Mouse (Mus musculus) neutrophil, adult 5-6 weeks (primary cell): ENCODE data around the gene Slc25a13. TPM values are rescaled to one million over a fixed set of nuclear protein-coding genes. Genes with fewer than 3 reads are reported as not detected.

Experiments
- ATAC-seq: fragments of 151-379, 151-347 bp; 2 replicates; pipeline ENCODE4 v1.8.0; 2017; ENCODE audit warnings: mild to moderate bottlenecking, moderate TSS enrichment; ENCODE audit not compliant: insufficient number of reproducible peaks, poor library complexity, low FRiP score, severe bottlenecking; ENCODE audit errors: extremely low read depth
- total RNA-seq: library from RNA; stranded (forward); fragments of 200-1000 nt; gene quantifications from 2 replicates; pipeline ENCODE4 v1.2.3, GENCODE M21; 2017

The Slc25a13 gene
- total RNA-seq, 1 experiment from 2014 or later = 1.6 TPM

DNA sequence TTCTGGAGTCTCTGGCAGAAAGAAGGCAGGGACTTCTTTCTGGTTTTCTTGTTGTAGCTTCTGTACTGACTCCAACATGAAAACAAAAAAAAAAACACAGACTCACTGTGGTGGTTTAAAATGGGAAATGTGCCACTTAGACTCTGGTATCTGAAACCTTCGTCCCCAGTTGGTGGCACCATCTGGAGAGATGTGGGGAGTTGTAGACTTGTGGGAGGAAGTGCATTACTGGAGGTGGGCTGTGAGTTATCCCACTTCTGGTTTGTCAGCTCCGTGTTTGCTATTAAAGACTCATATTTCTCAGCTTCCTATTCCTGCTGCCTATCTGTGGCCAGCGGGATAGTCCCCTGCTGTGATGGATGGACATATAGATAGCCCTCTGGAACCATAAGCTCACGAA lies 139.7 kb downstream of the Slc25a13 start:
- ATAC-seq = no peak

DNA sequence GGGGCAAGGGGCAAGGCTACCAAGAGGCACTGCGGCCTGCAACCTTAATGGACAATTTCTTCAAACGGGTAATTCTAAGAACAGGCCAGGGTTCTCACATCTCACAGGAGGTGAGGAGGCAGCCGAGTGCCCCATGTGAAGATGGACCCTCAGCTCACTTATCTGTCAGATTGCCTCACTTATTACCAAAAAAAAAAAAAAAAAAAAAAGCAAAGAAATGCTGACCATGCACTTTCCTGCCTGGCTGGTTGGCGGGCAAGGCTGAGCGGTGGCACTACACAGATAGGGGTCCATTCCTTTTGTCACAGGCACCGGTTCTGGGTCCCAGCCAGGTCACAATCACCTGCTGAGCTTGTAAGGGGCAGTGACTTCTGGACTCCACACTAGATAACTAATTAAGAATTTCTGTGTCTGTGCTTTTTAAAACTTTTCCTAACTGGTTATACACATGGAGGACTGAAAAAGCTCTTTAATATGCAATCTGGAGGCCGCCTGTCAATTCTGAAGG lies 141.0 kb downstream of the Slc25a13 start:
- ATAC-seq = no peak

DNA sequence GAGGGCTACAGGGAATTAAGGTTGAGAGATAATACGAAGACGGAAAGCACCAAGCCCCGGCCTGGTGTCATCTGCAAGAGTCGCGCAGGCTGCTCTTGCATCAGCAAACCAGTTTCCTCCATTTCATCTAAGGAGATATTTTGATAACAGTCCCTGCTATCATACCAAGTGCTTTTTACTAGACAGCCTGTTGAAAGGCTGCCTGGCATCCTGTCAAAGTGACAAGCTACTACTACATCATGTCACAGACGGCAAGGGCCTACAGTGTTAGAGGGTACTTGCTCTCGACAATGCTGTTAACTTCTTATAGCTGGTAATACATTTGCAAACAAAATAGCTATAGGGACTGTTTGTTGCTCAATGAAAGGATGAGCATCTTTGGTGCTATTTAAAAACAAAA lies 145.9 kb downstream of the Slc25a13 start:
- no peak for ATAC-seq

DNA sequence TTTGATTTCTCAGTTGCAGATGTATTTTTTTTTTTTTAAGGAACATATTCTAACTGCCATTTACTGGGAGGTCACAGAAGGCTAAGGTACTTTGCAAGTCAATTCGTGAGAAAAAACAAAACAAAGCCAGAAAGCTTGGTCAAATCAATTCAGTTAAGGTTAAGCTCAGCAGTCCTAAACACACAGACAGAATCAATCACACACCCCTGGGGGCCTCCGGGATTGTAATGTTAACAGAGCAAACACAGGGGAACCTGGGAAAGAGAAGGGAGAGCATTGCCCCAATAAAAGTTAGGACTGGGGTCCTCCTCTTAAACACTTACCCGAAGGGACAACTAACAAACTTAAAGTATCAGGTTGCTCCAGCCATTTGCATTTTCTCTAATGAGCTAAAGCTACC lies 147.0 kb downstream of the Slc25a13 start:
- no peak for ATAC-seq

DNA sequence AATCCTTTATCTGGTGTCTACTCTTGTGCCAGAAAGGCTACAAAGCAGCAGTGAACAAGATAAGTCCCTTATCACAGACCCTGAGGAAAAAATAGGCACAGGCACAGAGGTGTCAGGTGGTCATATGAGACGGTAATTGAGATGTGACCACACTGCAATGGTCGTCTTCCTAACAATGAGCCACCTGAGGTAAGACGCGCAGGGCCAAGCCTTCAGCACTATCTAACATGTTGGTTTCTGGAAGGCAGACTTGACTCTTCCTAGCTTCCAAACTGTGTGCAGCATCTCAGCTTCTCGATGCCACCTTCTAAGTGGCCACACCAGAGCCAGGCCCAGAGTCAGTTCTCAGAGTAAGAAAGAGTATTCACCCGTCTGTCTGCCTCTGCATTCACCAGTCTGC lies 149.8 kb downstream of the Slc25a13 start:
- ATAC-seq = no peak

DNA sequence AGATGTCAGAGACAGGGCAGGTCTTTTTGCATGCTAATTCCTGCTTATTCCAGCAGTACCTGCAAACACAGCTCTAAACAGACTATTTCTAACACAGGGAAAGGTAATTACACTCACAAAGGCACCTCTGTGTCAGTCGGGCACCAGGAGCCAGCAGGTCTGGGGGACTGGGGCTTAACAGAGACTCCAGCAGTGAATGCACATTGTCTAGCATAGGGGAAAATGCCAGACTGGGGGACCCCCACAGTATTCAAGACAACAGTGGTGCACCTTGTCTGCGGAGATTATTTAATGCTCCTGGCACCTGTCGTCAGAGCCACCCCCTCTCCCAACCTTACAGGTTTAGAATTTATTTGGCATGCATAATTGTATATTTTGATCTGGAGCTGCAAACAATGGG lies 158.4 kb downstream of the Slc25a13 start:
- no peak for ATAC-seq

DNA sequence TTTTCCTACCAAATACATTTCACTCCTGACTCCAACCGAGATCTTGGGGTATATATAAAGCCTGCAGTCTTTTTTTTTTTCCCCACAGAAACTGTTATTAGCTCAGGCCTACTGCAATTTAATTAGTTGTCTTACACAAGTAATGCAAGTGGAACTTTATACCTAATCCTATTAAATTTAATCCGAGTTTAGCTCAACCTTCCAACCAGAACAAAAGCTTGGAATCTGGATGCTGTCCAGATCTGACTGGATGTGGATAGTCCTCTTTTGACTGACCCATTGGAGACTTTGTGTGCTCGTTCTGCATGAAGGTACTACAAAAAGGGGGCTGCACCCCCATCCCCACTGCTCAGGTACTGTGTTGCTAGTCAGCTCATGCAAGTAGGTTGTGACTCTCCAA lies 163.0 kb downstream of the Slc25a13 start:
- ATAC-seq = no peak

DNA sequence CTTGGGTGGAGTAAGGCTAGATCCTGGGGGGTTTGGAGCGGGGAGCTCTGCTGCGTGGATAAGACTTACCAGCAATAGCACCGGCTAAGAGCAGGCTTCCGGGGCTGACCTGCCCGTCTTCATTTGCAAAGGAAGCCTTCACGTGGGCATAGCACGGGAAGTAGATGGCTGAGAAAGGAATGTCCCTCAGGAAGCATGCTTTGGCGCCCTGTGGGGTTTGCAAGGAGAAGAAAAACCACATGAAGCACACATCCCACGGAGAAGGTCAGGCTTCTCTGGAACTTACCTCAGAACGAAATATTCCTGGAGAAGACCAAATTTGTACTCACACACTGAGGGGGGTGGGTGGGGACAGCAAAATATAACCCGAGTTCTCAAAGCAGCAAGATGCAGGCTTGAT lies 164.3 kb downstream of the Slc25a13 start:
- no peak for ATAC-seq

DNA sequence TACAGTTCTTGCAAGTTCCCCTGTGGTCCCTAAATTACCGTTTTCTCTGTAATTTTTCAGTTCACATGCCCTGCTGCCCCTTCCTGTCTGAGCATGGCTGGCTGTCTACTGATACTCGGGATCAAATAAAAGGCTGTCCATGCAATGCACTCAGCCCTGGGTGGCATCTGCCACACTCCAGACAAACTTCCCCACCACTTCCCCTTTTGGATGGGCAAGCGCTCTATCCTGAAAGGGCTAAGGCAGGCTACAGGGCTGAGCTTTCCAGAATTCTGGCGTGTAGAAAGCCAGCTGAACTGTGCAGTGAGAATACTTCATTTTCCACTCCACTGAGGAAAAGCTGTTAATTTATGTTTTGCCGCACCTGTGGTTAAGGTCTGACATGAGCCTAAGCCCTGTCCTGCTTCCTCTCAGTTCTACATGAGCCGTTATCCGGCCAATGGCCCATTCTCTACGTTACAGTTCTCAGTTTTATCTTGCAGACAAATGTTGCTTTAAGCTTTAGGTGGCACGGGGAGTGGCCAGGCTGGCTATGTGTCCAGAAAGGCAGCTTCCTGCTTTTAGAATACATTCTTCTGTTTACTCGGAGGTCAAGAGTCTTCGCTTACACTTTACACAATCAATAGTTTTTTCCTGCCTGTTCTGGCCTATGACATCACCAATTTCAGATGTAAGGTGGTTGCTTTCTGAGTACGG lies 170.1 kb downstream of the Slc25a13 start:
- no peak for ATAC-seq

DNA sequence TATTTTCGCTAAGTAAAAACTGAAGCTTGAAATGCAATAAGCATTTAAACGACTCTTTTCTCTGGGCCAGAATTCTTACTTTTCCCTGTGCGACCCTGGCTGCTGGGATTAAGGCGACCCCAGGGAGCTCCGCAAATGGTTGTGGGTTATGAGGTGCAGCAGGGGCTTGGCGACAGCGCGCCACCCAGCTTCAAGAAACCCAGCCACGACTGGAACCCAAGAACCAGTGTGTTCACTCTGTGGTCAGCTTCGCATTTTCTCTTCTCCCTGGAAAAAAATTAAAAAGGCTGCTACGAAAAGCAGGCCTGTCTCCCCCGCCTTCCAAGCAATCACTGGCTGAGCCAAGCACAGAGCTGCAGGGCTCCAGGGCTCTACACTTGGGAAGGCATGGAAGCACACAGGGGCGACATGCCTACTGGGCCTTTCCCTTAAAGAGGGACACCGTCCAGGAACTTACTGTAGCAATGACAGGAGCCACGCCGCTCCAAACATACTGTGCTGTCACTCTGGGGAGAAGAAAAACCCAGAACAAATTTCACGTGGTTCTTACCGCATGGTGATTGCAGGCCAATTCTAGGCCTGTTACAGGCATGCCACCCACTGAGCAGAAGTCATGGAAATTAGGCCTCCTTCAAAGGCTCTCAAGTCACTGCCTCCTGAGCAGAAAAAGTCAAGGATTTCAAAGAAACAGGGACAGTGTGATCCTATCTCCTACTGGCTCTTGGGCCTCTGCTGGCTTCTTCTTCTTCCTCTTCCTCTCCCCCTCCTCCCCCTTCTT lies 178.0 kb downstream of the Slc25a13 start:
- no peak for ATAC-seq

DNA sequence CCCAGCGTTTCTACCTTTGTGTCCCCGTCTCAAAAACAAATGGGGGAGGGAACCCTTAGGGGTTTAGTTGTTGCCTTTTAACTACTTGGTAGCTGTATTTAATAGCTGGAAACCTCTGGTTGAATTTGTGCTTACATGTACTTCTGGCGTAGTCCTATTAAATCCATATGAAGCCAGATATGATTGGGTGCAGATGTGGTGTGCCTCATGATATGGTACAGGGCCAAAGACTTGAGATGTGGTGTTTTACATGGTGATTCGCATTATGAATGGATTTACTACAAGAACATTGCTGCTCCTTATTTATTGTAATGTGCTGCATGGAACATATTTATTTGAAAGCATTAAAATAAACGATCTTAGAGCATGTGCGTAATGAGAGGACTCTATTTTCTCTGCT lies 189.3 kb downstream of the Slc25a13 start:
- ATAC-seq = no peak

DNA sequence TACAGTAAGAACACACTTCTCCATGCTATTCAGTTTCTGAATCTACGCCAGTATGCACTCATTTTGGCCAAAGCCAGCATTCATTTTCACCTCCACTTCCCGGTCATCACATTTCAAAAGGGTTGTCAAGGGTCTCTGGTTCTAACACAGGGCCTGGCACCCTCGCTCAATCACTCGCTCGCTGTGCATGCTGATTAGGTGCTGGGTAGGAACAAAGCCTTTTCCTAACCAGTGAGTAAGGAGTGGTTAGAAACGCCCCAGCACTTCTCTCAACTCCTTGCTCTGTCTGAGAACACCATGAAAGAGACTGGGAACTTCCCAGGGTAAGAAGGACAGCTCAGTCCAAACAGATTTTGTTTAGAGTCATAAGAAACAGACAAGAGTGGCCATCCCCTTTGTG lies 193.0 kb downstream of the Slc25a13 start:
- ATAC-seq = no peak

DNA sequence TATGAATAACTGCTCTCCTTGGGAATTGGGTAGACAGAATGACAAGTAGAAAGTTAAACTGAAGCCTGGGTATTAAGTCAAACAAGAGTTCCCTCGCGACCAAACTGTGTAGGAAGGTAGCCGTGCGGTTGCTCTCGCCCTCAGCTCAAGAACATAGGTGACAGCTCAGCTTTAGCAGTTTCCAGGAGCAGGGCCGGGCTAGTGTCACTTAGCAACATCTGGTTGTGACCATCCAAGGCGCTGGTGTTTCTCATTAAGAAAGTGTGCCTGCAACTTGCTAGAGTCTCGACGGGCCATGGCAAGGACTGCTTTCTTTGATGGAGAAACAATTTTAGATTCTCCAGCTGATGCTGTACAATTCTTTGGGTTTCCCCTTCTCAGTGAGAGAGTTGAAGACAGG lies 200.0 kb downstream of the Slc25a13 start:
- ATAC-seq = no peak

DNA sequence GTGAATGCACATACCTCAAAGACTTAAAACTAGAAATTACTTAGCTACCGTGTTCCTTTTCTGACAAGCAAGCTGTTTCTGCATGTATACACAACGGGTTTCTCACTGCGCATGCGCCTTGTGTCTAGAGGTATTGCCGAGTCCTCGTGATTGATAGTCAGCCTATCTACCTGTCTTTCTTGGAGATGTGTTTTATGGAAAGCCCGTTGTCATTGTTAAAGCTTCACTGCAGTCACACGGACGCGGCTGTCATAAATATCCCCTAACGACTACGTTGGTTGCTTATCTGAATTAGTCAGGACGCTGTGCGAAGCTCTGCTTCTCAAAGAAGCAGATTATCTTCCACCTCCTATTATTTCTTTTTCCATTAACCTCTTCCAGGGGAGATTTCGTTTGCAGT lies 201.4 kb downstream of the Slc25a13 start:
- no peak for ATAC-seq

DNA sequence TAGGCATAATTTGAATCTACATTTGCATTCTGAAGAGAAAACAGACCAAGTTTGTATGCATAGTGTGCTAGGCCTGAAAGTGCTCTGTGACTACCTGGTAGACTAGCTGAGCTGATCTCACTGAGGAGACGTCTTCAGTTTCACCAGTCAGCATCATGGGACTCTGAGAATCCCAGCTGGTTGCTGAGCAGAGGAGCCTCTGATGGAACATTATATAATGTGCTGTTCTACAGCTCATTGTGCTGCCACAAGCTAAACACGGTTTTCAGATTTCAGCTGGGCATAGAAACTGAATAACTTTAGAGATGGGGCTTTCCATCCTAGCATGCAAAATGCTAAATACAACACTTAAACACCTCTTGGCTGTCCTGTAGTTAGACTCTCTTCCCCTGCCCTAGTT lies 205.6 kb downstream of the Slc25a13 start:
- no peak for ATAC-seq

DNA sequence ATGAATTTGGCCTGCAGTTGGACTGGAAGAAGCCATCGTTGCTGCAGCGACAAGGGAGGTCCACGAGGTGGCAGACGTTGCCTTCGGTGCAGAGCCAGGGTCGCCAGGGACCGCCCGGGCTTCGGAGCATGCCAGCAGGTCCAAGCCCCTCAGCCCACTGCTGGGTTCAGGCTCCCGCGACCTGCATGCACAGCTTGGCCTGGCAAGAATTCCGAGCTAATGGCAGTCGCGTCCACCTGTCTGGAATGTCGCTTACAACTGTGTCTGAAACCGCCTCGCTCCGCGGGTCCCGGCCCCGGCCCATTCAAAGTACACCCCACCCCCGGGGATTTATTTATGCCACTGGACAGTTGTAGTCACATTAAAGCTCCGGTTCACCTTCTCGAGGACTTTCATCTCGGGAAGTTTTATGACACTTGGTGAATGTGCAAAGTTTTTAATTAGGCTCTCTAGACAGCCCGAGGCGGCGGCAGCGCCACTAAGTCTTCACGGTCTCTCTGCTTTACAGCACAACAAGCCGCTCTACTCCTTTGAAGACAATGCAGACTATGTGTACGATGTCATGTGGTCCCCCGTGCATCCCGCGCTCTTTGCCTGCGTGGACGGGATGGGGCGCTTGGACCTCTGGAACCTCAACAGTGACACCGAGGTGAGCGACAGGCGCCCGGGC lies 211.1 kb downstream of the Slc25a13 start:
- ATAC-seq = no peak

DNA sequence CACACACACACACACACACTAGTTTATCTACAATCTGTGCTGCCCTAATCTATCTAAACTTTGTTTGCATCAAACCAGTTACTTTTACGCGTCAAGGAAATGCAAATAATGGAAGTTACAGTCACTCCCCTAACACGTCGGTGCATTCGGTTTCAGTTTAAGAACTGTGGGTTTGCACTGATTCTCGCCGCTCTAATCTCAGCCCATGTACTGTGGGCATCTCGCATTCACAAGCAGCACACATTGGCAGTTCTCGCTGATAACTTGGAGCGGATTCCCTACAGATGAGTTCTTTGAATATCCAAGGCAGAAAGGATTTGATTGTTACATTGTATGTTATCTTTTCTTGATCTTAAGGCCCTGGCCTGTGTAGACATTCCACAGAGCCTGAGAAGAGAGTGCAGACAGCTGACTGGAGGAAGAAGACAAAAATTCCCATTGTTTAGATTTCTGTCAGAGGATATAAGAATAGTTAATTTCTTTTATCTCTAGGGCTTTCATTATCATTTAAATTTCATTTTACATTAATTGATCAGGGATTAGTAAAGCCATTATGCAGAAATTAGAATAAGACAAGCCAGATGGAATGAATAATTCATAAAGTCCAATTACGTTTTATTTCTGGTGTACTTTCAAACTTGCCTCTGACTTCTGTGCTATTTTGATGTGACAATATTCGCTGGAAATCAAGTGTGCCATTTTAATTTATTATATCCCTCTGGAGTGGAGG lies 212.1 kb downstream of the Slc25a13 start:
- ATAC-seq = no peak

DNA sequence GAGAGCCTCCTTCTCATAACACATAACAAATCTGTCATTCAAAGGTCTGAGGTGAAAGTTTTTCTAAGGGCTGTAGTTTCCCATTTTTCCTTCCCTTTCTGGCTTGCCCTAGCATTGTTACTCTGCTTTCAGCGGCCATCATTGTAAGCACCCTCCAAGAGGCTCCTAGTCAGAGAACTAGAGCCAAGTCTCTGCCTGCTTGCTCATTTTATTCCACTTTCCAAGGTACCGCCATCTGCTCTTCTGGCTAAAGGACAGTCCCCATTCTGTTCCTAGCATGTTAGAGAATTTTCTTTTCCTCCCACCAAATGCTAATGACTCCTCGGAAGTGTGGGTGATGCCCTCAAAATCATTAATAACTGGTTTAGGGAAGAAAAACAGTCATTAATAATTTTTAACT lies 214.9 kb downstream of the Slc25a13 start:
- ATAC-seq = no peak

DNA sequence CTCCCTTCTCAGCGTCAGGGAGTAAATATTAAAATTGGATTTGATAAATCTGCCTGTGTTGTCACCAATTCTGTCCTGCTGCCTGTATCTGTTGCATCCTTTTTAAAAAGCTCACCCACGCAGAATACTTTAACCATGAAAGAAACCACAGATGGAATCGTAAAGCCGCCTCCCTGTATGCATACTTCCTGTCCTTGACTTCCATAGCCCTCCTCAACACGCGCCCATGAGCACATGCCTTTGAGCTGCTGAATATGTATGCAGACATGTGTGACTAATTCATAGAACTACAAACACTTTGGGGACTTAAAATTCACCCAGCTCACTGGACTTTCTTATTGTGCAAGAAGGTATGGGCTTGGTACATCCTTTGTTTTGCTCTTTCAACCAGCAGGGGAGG lies 219.4 kb downstream of the Slc25a13 start:
- ATAC-seq = no peak
